Mouse (Mus musculus) kidney, postnatal 36 days (tissue): ENCODE data around the gene Fus.

Experiments
- DNase-seq, 2 experiments: peaks; one replicate each; pipeline ENCODE4 v3.0.0; 2021 to 2022; ENCODE audit warnings: mixed read lengths in 2 of 2

Fus gene

DNA sequence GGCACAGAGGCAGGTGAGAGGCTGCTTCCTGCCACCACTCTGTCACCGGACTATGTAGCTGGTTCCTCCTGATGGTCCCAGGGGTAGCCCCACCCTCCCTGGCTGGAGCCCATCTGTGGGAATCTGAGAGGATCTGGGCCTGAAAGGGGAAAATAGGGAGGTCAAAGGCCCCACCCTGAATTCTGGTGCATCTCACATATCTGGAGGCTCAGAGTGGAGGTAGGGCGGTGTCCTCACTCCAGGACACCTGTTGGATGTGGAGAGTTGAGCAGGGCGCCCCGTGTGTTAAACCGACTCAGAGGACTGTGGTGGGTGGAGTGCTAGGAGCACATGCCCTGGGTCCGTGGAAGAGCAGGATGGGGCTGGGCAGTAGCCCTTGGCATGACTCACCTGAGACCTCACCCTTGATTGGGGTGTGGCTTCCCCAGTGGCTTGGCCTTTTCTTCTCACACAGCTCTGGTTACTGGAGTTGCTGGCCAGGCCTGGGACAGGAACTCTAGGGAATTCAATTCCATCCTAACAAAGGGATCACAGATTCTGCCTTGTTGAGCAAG lies 20.7 kb upstream of the Fus start, which contains the start of gene Prss36:
Gene Prss36 (minus strand): TSS at position 256 of the 554 bp plus-strand sequence.
- DNase-seq, result no peak

GRCm38 (mm10) chr7:127952864-127953581 lies 14.2 kb upstream of the Fus start:
- DNase-seq, result no peak

- DNase-seq, result peak; percentile 43 to 71
Observed at GRCm38 (mm10) chr7:127959364-127959763, 7.9 kb upstream of the Fus start.

GRCm38 (mm10) chr7:127966371-127966918 lies 812 bp upstream of the Fus start:
- no peak for DNase-seq

- peak; percentile 80 to 90 for DNase-seq
Observed at GRCm38 (mm10) chr7:127967922-127968828, 918 bp downstream of the Fus start.

- no peak for DNase-seq
Observed at GRCm38 (mm10) chr7:127974413-127974930, 7.2 kb downstream of the Fus start.

DNA sequence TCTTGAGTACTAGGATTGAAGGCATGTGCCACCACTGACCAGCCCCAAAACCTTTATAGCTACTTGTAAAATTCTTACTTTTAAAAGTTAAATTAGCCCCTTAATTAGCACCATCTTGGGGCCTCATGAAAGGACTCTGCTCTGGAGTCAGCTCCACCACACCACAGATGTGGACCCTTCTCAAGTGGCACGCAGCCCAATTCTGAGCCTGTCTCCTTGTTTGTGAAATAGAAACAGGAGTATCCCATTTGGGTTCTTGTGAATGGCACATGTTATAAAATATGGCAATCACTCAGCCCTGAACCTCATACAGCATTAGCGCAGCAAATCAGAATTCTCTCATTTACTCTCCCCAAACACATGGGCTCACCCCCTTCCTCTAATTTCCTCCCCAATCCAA lies 11.6 kb downstream of the Fus start:
- no peak for DNase-seq

DNA sequence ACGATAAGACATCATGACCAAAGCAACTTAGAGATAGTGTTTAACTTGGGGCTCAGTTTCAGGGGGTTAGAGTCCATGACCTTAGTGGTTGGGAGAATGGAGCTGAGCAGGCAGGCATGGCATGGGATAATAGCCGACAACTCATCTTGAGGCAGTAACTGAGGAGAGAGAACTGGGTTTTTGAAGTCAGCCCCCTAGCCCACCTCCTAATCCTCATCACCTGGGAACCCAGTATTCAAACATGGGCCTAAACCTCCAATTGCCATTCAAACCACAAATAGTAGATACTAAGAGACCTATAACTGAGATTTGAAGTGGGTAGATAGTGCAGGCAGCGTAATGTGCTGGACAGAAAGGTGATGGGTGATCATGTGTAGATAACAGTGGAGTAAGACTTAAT lies 13.3 kb downstream of the Fus start:
- DNase-seq, result no peak

GRCm38 (mm10) chr7:127988904-127989303 lies 21.6 kb downstream of the Fus start:
- no peak for DNase-seq

DNA sequence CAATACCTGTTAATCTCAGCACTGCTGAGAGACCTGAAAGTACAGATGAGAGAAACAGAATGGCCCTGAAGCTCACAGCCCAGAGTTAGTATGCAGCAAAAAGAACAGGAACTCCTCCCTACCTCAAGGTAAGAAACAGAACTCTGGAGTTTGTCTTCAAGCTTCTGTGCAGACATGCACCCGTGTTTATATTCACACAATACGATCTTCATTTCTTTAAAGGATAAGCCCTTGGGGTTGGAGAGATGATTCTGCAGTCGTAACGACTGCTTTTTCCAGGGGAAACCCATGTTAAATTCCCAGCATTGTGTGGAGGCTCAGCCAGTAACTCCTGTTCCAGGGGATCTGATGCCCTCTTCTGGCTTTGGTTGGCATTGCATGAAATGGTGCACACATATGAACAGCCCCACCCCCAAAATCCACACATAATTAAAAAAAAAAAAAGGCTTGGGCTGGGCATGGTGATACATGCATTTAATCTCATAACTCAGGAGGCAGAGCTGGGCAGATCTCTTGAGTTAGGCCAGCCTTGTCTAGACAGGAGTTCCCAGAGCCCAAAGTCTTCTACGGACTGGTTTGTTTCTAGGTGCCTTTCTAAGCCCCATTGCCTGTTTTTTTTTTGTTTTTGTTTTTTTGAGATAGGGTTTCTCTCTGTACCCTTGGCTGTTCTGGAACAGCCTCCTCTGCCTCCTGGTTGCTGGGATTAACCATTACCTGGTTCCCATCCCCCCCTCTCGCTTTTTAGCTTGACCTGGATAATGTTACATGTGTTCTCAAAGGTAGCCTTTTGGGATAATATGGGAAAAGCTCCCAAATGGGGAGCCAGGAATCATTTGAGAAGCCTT lies 24.6 kb downstream of the Fus start:
- peak; percentile 73 to 87 for DNase-seq

DNA sequence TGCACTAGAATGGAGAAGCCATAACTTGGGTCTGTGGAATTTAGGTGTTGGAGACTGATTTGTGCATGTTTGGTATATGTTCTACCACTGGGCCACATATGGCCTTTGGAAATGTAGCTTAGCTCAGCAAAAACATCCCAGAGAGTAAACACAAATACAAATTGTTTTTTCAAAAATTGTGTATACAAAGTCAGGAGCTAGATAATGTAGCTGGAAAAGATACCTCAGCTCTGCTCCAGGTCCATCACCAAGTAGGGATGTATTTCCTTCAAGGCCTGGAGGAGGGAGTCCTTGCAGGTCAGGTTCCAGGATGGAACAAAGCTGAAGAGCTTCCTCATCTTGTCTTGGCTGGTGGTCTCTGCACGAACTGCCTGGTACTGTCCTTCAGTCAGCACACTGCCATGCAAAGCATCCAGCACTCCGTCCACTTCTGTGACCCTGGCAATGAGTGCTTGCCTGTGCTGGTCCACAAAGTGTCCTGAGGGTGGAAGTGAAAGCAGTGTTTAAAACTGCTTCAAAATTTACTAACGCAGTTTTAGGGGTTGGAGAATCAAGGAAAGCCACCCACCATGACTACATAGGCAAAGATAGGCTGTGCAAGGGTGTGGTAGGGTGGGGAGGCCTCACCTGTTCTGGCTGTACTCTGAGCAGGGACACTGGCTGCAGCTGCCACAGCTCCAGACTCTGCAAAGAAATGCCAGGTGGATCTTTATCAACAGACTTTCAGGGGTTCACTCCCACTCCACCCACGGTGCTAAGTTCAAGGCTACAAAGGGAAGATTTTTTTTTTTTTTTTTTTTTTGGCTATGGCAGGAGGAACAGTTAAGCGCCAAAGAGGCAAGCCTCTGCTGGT lies 25.5 kb downstream of the Fus start:
- DNase-seq, result no peak

GRCm38 (mm10) chr7:127993341-127993977 lies 26.2 kb downstream of the Fus start, which contains the start of gene Pycard:
TSS of gene Pycard (minus strand) at chr7:127993867.
- DNase-seq, result peak; percentile 58 to 67

DNA sequence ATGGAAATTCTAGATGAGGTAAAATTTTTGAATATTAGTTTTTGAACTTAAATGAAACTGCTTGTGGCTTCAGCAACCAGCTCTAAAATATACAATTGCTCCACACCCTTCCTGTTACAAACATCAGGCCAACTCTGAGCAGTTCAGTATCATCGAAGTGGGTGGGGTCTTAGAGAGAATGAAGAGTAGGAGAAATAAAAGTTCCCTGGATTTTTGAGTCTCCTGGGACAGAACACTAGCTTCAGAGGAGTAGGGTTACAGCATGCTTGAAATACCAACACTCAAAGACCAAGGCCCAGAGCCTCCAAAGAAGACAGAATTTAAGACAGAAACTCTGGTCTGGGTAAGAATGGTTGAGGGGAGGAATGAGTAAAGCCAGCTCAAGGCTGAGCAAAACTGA lies 32.2 kb downstream of the Fus start:
- DNase-seq, result no peak

DNA sequence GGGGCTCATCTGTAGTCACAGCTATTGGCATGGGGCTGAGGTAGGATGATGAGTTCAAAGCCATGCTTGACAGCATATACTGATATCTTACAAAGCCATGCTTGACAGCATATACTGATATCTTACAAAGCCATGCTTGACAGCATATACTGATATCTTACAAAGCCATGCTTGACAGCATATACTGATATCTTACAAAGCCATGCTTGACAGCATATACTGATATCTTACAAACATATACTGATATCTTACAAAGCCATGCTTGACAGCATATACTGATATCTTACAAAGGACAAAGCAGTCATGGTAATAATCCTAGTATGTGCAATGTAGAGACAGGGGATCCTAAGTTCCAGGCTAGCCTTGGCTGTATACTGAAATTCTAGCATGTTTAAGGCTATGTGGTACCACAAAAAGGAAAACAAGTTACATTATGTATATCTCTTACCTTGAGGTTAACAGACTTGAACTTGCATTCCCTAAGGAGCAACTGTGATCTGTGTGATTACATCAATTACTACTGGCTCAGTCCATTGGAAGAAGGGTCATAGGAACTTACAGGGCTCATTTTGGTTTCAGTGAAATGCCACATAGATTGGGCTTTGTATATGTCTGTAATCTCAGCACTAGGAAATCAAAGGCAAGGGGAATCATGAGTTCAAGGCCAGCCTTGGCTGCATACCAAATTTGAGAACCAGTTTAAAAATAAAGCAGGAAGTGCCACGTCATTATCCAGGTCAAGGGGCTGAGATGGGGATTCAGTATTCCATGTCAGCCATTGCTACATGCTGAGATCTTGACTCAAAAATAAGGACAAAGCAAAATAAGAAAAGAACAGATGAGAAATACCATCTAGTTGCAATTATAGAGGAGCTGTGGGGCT lies 33.1 kb downstream of the Fus start:
- no peak for DNase-seq

DNA sequence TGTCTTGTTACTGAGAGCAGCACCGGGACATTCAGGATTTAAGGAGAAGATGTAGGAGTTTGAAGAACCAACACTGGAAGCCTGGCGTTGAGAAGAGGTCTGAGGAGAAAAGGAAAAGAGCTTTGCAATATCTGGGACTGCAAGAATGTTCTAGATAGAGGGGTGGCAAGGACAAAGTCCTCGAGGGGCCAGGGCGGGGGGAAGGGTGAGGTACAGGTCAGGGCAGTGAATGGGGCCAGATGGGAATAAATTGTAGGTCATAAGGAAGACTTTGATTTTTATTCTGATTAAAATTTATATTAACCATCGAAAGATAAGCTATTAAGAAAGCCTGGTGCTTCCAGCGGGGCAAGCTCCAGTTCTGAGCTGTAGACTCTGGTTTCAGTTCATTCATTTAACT lies 35.8 kb downstream of the Fus start:
- DNase-seq, result no peak

- DNase-seq, result no peak
Observed at GRCm38 (mm10) chr7:128003688-128004087, 36.4 kb downstream of the Fus start, which contains the start of gene Trim72. TSS of gene Trim72 (plus strand) at chr7:128003949.

DNA sequence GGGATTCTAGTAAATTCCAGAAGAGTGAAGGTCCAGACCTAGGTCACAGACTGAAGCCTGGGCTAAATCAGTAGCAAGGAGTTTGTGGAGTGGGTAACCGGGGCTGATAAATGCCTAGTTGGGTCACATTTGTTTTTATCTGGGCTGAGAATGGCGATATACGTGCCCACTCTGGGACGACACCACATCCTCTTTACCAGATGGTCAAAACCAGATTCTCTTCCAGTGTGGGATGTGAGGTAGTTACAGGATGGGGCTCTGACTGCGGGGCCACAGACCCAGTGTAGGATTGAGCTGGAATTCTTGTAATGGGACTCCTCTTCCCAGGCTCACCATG lies 36.9 kb downstream of the Fus start:
- DNase-seq, result no peak

GRCm38 (mm10) chr7:128004487-128005362 lies 37.5 kb downstream of the Fus start:
- peak; percentile 86 to 89 for DNase-seq
